Mouse (Mus musculus): ENCODE results near the gene C130032M10Rik.

- TF ChIP-seq CTCF (IDR thresholded peaks at IDR 0.05; ENCODE audit: low read depth) (peak; percentile 76), EP300 (IDR thresholded peaks at IDR 0.05; ENCODE audit: low read depth) (no peak)
Observed at GRCm38 (mm10) chr9:114499783-114500515, 15.5 kb upstream of the C130032M10Rik start.

Measured in heart, postnatal 0 days (tissue).